Mouse (Mus musculus) fat pad, adult 2 months (tissue): Measurements from ENCODE around the gene Mrpl10.

ENCODE experiments used
- DNase-seq: peaks from one replicate; pipeline ENCODE4 v3.0.0-alpha.2; 2011; ENCODE audit warnings: low read depth, low spot score; ENCODE audit errors: extremely low read depth

Mrpl10 gene

GRCm38 (mm10) chr11:97066656-97067360 is 25.4 kb downstream of the Mrpl10 start:
- DNase-seq, result no peak

GRCm38 (mm10) chr11:97069333-97069732 is 28.0 kb downstream of the Mrpl10 start:
- DNase-seq, result no peak

DNA sequence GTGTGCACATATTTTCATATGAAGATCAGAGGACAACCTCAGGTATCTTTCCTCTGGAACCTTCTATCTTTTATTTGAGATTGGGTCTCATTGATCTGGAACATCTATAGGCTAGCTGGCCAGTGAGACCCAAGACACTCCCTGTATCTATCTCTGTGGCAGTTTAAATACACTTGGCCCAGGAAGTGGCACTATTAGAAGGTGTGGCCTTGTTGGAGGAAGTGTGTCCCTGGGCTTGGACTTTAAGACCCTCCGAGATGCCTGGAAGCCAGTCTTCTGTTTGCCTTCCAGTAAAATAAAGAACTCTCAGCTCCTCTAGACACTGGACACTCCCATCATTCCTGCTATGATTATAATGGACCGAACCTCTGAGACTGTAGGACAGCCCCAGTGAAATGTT is 28.4 kb downstream of the Mrpl10 start:
- no peak for DNase-seq

DNA sequence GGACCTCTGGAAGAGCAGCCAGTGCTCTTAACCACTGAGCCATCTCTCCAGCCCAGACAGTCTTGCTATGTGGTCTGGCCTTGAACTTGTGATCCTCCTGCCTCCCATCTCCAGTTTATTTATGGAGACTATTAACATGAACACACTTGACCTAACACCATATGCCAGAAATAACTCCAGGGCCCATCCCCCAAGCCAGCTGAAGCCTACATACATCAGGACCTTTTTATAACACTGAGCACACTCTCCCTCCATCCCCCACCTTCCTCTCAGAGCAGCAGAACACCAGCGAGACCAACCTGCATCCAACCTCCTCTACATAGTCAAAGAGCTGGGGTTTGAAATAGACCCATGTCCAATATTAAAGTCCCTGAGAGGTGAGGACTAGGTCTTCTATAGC is 29.8 kb downstream of the Mrpl10 start:
- DNase-seq, result no peak

- no peak for DNase-seq
Measured at GRCm38 (mm10) chr11:97072533-97072932, 31.2 kb downstream of the Mrpl10 start.

DNA sequence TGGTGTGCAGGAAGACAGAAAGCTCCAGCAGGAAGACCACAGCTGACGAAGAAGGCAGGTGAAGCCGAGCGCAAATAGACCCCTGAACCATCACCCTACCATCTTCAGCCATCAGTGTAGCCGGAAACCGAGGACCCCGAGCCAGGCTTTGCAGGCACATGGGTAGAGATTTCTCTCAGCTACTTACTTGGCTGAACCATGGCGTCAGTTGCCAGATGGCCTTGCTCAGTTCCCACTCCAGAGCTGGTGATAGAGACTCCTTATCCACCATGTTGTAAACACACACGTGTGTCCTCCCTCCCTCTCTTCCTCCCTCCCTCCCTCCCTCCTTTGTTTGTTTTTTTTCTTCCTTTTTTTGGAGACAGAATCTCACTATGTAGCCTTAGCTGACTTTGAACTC is 32.9 kb downstream of the Mrpl10 start:
- no peak for DNase-seq

- DNase-seq, result no peak
Measured at GRCm38 (mm10) chr11:97078751-97079150, 37.4 kb downstream of the Mrpl10 start.

DNA sequence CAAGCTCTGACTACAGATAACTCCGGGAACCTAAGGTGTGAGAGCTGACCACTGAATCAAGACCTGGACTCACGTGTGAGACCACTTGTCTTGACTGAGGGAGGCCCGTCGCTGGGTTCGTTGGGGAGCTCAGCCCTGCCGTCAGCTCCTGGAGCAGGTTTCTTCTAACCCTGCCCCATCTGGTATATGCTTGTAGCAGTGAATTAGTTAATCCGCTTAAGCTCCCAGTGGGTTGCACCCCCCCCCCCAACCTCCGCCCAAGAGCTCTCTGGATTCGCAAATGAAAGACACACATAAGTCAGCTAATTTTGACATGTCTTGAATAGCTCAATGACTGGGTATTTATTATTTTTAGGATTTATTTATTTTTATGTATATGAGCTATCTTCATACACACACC is 38.9 kb downstream of the Mrpl10 start:
- DNase-seq, result no peak

GRCm38 (mm10) chr11:97082977-97083376 is 41.6 kb downstream of the Mrpl10 start:
- peak; percentile 19 for DNase-seq

DNA sequence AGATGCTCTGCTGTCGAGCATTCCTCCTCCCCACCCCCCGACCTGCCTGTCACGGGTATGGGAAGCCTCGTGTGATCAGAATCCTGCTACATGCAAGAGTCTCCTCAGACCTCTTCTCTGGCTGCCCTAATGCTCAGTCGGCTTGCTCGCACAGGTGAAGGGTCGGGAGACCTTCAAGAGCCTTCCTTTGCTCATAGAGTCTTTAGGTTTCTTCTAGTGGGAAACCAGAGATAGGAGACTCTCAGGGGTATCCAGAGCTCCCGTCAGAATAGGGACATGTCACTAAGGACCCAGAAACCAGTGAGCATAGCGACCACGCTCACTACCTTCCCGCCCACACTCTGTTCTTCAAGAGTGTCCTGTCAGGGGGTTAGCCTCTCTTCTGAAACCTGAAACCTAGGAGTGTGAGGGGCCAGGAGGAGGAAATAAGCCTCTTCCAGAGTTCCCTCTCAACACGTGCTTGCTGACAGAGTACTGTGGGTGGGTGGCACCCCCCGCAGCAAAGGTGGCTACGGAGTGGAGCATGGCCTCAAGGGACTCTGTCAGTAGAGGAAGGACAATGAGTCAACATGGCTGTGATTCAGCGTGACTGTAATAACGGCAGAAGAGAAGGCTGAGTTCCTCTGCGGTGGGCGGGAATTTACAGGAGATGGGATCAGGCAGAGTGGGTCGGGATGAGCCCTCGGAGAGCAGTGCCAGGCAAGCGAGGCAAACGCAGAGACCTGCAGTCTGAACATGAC is 42.2 kb downstream of the Mrpl10 start:
- DNase-seq, result no peak

- no peak for DNase-seq
Measured at GRCm38 (mm10) chr11:97084821-97085505, 43.6 kb downstream of the Mrpl10 start.

GRCm38 (mm10) chr11:97086365-97086764 is 45.0 kb downstream of the Mrpl10 start:
- no peak for DNase-seq

DNA sequence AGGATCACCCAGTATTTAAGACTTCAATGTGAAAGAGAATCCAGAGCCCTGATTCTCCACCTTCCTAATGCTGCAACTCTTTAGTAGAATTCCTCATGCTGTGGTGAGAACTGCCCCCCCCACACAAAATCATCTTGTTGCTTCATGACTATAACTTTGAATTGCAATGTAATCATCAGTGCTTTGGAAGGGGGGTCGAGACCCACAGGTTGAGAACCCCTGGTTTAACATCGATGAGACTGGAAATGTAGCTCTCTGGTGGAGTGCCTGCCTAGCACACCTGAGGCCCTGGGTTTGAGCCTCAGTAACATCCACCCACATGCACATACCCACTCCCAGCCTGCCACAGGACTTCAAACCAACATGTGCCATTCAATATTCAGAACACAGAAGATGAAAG is 53.2 kb downstream of the Mrpl10 start:
- no peak for DNase-seq

DNA sequence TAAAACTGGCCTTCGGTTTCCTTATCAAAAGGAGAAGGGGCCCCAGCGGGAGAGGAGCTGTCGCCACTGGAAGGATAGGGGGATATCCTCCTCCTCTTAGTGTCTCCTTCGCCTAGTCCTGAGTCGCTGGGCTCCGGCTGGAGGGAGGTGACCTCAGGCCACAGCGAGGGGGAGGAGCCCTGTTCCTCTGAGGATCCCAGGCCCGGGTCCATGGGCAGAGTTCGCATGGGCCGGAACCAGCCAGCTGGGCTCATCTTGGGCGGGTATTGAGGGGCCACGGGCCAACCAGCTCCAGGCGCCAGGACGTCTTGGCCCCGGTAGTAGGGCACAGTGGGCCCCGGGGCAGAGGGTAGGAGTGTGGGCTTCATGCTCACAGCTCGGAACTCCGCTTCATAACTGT is 57.4 kb downstream of the Mrpl10 start:
- no peak for DNase-seq
